Mouse (Mus musculus): ENCODE data around the gene Areg. TPM values are rescaled to one million over a fixed set of nuclear protein-coding genes. Genes with fewer than 3 reads are reported as not detected.

Areg gene
- polyA plus RNA-seq, 1 experiment from 2014 or later = not detected

GRCm38 (mm10) chr5:91194572-91194971 lies 55.2 kb downstream of the Areg start:
- Histone ChIP-seq H3K4me3 (no peak overlapping the region), H3K27me3 (no peaks in the 10 kb centered on the region), H3K9me3 (no peaks in the 10 kb centered on the region), H3K9ac (replicated peaks) (no peak overlapping the region), H3K4me1 (no peaks in the 10 kb centered on the region), H3K4me2 (replicated peaks) (no peak overlapping the region), H3K27ac (replicated peaks) (no peak overlapping the region), H3K36me3 (no peaks in the 10 kb centered on the region)
- WGBS = 75% methylated on average over 3 of the region's 3 CpGs
- no peak for ATAC-seq (ENCODE audit: low FRiP score, low read depth)

Other genes starting within 250 kb of the Areg start
- not detected in 2 replicates for gene Cxcl1, start 248.4 kb upstream of the Areg start, polyA plus RNA-seq (2016; fragmentation: Nextera tagmentation; extraction: Ambion mirVana)
- not detected in 2 replicates for gene Cxcl2, start 235.7 kb upstream of the Areg start, polyA plus RNA-seq (2016; fragmentation: Nextera tagmentation; extraction: Ambion mirVana)
- 110 and 116 TPM in 2 replicates for gene Mthfd2l, start 208.5 kb upstream of the Areg start, polyA plus RNA-seq (2016; fragmentation: Nextera tagmentation; extraction: Ambion mirVana)
- gene Epgn, start 112.1 kb upstream of the Areg start, polyA plus RNA-seq (2016; fragmentation: Nextera tagmentation; extraction: Ambion mirVana) = 0.13 TPM in 1 of 2 replicates, not detected in the other
- not detected in 2 replicates for gene Ereg, start 65.0 kb upstream of the Areg start, polyA plus RNA-seq (2016; fragmentation: Nextera tagmentation; extraction: Ambion mirVana)

Measured in midbrain, embryonic 12.5 days (tissue).